Mouse (Mus musculus) E14TG2a.4 (cell line): Measurements from ENCODE around the gene Gpr179.

Experiments
- CTCF ChIP-seq: conservative IDR thresholded peaks from 2 replicates; pipeline ENCODE4 v1.5.1; 2014; ENCODE audit warnings: low read length
- NANOG ChIP-seq: IDR thresholded peaks from 2 replicates; pipeline ENCODE4 v1.6.1; 2014; ENCODE audit warnings: borderline replicate concordance, low read length, mixed read lengths
- POU5F1 ChIP-seq: IDR thresholded peaks from 2 replicates; pipeline ENCODE4 v1.6.1; 2014; ENCODE audit warnings: low read length, borderline replicate concordance

DNA sequence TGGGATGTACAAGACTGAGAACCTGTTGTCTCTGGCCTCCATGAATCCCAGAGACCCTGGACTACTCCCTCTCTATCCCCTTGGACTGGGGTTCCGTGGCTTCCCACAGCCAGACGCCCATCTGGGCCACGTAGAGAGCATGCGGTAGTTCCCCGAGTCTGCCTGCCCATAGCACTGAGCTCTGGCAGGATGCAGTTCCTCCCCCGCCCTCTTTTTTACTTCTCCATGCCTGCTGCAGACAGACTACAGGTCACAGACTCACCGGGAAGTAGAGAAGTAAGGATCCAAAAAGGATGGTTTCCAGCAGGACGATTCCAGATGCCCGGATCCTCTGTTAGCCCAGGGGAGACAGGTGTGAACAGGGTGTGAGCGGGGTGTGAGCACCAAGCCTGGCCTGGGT lies 6.4 kb downstream of the Gpr179 start:
- TF ChIP-seq CTCF (no peak), POU5F1 (no peak), NANOG (no peak)
